Mouse (Mus musculus) 3134 (cell line): ENCODE data around the gene Negr1.

ENCODE experiments used
- DNase-seq: peaks from one replicate; pipeline ENCODE4 v3.0.0-alpha.2; 2011; ENCODE audit warnings: low spot score; ENCODE audit not compliant: insufficient read length; ENCODE audit errors: extremely low read depth

Gene Negr1

DNA sequence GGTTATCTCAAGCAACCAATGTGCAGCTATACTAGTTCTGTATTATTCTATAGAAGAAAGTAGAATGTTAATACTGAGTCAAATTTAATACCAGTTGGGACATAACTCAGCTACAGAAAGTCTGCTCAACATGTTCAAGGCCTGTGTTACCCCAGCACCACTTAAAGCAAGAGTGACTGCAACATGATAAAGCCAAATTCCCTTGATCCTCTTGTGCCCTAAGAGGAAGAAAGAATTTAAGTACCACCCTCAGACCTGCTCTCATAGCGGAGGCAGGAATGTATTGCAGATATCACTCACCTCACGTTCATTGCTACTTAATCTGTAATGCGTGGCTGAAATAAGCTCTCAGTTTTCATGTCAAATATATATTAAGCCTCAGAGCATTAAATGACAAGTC is 631.5 kb downstream of the Negr1 start:
- DNase-seq, result no peak

GRCm38 (mm10) chr3:157198659-157199058 is 637.1 kb downstream of the Negr1 start:
- DNase-seq, result no peak

GRCm38 (mm10) chr3:157201726-157202125 is 640.1 kb downstream of the Negr1 start:
- no peak for DNase-seq

- no peak for DNase-seq
Measured at GRCm38 (mm10) chr3:157203573-157203972, 642.0 kb downstream of the Negr1 start.

DNA sequence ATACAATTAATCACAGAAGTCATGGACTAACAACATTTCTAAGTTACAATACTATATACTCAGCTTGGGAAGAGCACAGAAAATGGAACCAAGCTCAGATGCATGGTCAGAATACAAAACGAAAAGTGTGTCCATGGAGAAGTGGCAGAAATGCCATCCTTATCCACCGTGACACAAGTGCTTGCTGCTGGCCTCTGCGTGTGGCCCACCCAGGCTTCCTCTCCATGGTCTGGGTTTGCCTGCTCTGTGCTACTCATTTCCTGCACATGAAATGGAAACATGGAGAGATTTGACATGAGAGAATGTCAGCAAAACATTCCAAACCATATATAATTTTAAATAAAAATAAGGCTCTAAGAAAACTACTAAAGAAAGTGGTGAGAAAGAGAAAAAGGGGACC is 645.2 kb downstream of the Negr1 start:
- DNase-seq, result no peak

DNA sequence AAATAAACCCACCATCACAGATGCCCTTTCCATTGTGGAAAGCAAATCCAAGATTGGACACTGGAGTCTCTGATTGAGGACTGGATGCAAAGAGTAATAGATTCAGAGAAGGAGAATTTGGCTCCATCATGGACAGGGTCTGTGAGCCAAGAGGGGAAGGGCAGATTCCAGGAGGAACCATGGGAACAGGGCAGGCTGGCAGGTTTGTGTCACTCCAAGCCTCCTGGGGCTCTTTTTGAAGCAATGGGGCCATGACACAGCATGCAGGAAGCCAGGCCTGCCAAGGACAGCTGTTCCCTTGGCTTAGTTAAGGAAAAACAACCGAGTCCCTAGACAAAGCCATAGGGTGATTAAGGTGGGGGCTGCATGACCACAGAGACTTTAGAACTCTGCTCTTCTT is 647.4 kb downstream of the Negr1 start:
- DNase-seq, result no peak

DNA sequence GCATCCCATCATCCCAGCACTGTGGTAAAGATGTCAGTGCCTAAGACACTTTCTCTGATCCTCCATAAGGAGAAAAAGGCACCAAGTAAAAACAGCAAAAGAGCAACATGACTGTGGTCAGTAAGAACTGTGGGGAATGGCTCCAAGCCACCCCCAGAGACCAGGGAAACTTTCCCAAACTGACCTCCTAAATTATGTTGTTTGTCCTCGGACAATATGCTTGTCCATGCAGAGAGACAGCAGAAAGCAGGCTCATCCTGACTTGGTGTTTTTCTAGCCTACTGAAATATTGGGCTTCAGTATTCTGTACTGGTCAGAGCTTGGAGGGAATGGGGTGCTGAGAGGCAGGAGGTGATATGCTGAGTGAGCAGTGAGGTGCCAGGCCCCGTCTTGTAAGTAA is 647.8 kb downstream of the Negr1 start:
- DNase-seq, result no peak

GRCm38 (mm10) chr3:157215937-157216719 is 654.5 kb downstream of the Negr1 start:
- no peak for DNase-seq

GRCm38 (mm10) chr3:157217794-157218193 is 656.2 kb downstream of the Negr1 start:
- no peak for DNase-seq

GRCm38 (mm10) chr3:157224920-157225319 is 663.3 kb downstream of the Negr1 start:
- DNase-seq, result no peak

- DNase-seq, result no peak
Measured at GRCm38 (mm10) chr3:157232723-157233122, 671.1 kb downstream of the Negr1 start.

- DNase-seq, result no peak
Measured at GRCm38 (mm10) chr3:157240240-157240639, 678.6 kb downstream of the Negr1 start.

DNA sequence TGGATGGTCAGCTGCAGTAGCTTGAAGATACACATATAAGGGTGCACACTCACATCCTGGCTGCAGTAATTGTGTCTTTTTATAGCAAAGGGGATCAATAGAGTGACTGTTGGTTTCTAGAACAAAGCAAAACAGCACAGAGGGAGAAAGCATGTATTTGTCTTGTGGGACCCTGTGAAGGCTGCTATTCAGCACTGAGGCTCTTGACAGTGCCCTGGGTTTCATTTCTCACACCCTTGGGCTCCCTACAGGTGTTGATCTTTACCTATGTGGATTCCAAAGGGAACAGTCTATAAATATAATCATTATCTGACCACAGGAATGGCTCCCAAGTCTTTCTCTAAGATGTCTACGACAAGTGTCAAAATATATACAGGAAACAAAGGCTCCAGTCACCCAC is 693.9 kb downstream of the Negr1 start:
- DNase-seq, result no peak

DNA sequence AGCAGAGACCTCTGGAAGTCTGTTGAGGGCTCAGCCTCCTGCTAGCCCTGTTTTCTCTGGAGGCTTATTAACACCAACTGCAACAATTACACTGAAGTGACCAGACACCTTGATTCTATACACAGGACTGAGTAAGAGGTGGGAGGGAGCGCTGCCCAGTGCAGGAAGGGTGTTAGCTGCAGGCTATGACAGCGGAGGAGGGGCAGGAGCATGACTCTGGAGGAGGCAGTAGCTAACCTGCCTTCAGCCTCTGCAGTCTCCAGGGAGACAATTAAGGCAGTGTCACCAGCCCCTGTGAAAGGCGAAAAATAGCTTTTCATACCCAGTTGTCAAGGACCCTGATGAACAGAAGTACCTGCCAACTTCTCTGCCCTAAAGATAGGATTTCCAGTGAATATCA is 694.3 kb downstream of the Negr1 start:
- DNase-seq, result no peak

DNA sequence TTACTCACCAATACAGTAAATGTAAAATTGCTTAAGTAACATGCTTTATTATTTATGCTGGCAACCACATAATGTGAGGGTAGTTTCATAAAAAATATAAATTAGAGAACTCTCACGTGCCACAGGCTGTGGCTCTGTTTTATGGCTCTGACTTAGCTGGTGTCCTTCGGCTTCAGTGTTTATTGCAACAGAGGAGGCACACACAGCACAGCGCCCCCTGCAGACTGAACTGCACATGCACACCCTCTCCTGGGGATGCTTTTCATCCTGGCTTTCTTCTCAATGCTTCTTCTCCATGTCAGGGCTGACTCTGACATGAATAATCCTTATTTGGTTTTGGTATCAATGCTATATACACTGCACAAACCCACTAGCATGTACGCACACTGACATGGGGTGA is 707.1 kb downstream of the Negr1 start:
- DNase-seq, result no peak

DNA sequence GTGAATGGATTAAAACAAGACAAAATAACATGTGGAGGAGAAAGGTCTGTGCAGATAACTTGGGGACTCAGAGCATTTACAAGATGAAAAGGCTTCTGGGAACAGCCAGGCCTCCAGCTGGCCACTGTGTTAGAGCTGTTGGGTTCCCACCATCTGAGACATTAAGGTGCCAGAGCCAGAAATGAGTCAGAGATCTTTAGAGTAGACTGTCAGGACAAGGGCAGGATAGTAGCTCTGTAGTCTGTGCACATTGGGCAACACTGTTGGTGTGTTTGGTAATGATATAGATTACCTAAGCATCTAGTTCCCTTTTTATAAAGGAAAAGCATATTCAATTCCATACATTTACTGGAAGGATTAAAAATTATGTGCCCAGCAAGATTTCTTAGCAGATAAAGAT is 710.8 kb downstream of the Negr1 start:
- DNase-seq, result no peak

- no peak for DNase-seq
Measured at GRCm38 (mm10) chr3:157274143-157274542, 712.5 kb downstream of the Negr1 start.

GRCm38 (mm10) chr3:157279717-157280116 is 718.1 kb downstream of the Negr1 start:
- DNase-seq, result no peak

DNA sequence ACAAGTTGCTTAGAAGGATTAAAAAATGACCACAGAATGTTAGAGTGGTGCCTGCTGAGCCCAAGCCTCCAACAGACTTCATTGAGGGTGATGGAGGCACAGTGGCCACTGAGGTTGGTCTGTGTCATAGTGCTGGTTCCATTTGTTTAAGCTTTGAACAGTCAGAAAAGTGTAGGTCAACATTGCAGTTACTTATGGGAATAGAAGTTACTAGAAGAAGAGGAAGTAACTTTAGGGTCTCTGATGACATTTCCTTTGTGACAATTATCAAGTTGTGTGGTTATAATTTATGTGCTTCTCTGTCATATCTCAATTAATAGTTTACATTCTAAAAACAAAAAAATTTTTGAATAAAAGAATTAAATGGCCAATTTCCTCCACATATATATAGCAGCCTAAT is 719.7 kb downstream of the Negr1 start:
- no peak for DNase-seq

- DNase-seq, result no peak
Measured at GRCm38 (mm10) chr3:157291286-157291685, 729.7 kb downstream of the Negr1 start.

- no peak for DNase-seq
Measured at GRCm38 (mm10) chr3:157297216-157297615, 735.6 kb downstream of the Negr1 start.

- no peak for DNase-seq
Measured at GRCm38 (mm10) chr3:157303430-157304116, 742.0 kb downstream of the Negr1 start.
